Mouse (Mus musculus) heart, adult 11 months (tissue): ENCODE results near the gene Slc9b1.

Source experiments
- DNase-seq: peaks from one replicate; pipeline ENCODE4 v3.0.0; 2022

Slc9b1 gene

DNA sequence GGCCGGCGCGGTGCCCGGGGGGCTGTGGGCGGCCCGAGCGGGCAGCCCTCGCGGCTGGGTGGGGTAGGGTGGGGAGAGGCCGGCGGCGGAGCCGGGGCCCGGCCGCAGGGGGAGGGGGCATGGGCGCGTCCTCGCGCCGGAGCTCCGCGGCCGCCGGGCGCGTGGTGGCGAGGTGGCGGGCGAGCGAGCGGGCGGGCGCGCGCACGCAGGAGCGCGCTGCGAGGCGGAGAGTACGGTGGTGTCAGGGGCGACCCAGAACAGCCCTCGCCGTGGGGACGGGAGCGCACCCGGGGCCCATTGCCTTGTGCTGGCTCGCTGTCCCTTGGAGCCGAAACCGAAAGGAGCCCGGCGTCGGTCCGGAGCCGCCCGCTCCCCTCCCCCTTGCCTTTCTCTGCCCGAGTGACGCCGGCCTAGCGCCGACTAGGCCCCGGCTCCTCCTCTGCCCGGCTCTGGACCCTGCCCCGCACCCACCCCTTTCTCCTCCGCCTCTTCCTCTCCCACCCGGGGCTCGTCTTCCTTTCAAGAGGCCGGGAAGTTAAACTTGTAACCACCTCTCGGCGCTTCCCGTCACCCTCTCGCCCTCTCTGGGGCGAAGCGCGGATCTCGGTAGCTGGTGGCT is 91.2 kb downstream of the Slc9b1 start:
- DNase-seq: peak; percentile 99

DNA sequence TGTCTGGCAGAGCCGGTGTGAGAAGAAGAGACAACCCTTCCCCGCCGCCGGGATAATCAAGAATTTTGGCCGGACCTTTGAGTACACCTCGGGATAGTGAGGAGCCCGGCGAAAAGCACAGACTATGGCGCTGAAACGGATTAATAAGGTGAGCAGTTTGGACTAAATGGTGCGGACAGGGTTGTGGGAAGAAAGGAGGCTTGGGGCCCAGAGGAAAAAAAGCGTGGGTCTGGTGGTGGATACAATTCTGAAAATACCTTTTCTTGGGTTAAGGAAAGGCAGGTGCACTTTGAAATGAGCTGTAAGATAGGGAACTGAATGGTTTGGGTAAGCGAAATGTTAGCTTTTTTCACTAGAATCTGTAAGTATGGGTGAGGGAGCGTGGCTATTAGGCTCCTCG is 91.8 kb downstream of the Slc9b1 start:
- no peak for DNase-seq

DNA sequence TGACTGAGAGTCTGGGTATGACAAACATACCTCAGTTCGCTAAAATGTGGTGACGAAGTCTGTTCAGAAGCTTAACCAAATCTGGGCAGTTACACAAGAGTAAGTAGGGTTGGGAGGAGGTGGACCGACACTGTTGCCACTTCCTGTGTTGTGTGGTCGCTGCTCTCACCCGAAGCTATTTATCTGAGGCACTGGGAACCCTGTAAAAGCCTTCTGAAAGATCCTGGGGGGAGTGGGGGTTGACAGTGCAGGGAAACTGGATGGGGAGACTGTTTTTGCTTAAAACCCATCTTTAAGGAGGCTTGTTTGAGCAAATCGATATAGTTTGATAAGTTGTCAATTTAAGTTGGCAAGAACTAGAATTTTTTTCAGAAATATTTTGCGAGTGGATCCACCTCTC is 92.4 kb downstream of the Slc9b1 start:
- peak; percentile 92 for DNase-seq

DNA sequence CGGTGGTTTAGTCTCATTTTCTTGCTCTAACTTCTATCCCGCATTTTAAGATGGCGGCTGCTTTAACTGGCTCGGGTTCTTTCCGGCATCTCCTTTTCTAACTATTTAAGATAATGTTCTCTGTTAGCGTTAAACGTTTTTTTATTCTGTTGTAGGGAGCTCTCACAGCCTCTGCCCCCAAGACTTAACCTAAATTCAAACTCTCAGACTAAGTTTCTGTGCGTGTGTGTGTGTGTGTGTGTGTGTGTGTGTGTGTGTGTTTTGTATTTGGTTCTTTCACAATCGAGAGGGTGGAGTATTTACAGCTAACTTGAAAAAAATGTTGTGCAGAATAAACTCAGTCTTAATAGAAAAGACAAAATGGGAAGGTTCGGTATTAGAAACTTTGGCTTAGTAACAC is 92.8 kb downstream of the Slc9b1 start:
- no peak for DNase-seq

DNA sequence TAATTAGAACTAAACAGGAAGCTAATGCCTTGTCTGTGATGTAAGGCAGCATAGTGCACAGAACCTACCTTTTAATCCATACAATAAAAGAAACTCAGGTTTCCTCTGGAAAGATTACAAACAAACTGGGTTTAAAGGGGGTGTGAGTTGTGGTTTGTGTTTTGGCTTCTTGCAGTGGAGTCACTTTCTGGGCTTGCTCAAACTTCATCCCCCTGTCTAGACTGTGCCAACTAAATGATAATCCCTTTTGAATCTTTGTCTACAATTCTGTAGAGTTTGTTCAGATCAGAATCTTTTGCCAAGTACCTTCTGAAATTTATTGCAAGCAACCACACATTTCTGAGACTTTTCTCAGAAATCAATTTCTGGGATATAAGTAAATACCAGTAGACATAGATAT is 97.1 kb downstream of the Slc9b1 start:
- no peak for DNase-seq
